Mouse (Mus musculus) heart, adult 2 months (tissue): ENCODE measurements around the gene BC048403. TPM values are rescaled to one million over a fixed set of nuclear protein-coding genes. Genes with fewer than 3 reads are reported as not detected.

Experiments used
- DNase-seq, 2 experiments: peaks; one replicate each; pipeline ENCODE4 v3.0.0; 2021
- H3K27ac ChIP-seq: fragments of 200-600 bp; 2 replicates; pipeline ENCODE4 v1.8.1; 2022
- H3K27me3 ChIP-seq: fragments of 200-500 bp; 2 replicates; pipeline ENCODE4 v1.6.1; 2012; ENCODE audit warnings: mild to moderate bottlenecking, low read length, inconsistent platforms, mixed read lengths; ENCODE audit not compliant: control insufficient read depth, insufficient read depth
- H3K36me3 ChIP-seq: fragments of 200-500 bp; 2 replicates; pipeline ENCODE4 v1.6.1; 2012; ENCODE audit warnings: low read length, inconsistent platforms; ENCODE audit not compliant: control insufficient read depth, insufficient read depth
- H3K4me1 ChIP-seq: fragments of 200-500 bp; 2 replicates; pipeline ENCODE4 v1.6.1; 2011; ENCODE audit warnings: low read length; ENCODE audit not compliant: control insufficient read depth, insufficient read depth
- H3K4me3 ChIP-seq: fragments of 200-600 bp; 2 replicates; pipeline ENCODE4 v1.8.1; 2022
- H3K79me2 ChIP-seq: fragments of 200-500 bp; replicated peaks from 2 replicates; pipeline ENCODE4 v1.6.1; 2012; ENCODE audit warnings: mild to moderate bottlenecking, inconsistent platforms, low read length, moderate library complexity, mixed read lengths; ENCODE audit not compliant: control insufficient read depth, insufficient read depth
- H3K9ac ChIP-seq: fragments of 200-500 bp; 2 replicates; pipeline ENCODE4 v1.6.1; 2012; ENCODE audit warnings: low read depth, mild to moderate bottlenecking, control low read depth, inconsistent platforms, low read length, mixed read lengths
- CTCF ChIP-seq: fragments of 200-600 bp; IDR thresholded peaks from 2 replicates; pipeline ENCODE4 v1.8.1; 2022; ENCODE audit warnings: antibody characterized with exemption, mild to moderate bottlenecking, moderate library complexity
- EP300 ChIP-seq: fragments of 200-500 bp; IDR thresholded peaks from 2 replicates; pipeline ENCODE4 v1.6.1; 2011; ENCODE audit warnings: low read depth, low read length, control low read depth; ENCODE audit not compliant: insufficient read depth
- POLR2A ChIP-seq: fragments of 200-500 bp; IDR thresholded peaks from 2 replicates; pipeline ENCODE4 v1.6.1; 2011; ENCODE audit warnings: mild to moderate bottlenecking, low read depth, low read length, control low read depth; ENCODE audit not compliant: insufficient read depth
- WGBS: fragments of 180-500 bp; shearing (Covaris S2); methylation state at CpG from one replicate; pipeline ENCODE4 v1.1.7; 2018; 5-methylcytosine and 5-hydroxymethylcytosine counted together
- intact Hi-C: fragments of 180-260 bp; cut with DNase I; formaldehyde crosslinking; loops from one replicate; pipeline ENCODE4 v1.15.1; 2025
- polyA plus RNA-seq: library from polyadenylated mRNA; depleted of rRNA; stranded (reverse); fragments of >200 nt; gene quantifications from 2 replicates; pipeline ENCODE4 v1.2.3, GENCODE M21; 2012
- total RNA-seq, 2 experiments: library from RNA; stranded (reverse); gene quantifications; 2 replicates each; pipeline ENCODE4 v1.2.3; 2021

The BC048403 gene
- total and polyA plus RNA-seq, 3 experiments: 2.0 to 2.8 (median 2.2) TPM

DNA sequence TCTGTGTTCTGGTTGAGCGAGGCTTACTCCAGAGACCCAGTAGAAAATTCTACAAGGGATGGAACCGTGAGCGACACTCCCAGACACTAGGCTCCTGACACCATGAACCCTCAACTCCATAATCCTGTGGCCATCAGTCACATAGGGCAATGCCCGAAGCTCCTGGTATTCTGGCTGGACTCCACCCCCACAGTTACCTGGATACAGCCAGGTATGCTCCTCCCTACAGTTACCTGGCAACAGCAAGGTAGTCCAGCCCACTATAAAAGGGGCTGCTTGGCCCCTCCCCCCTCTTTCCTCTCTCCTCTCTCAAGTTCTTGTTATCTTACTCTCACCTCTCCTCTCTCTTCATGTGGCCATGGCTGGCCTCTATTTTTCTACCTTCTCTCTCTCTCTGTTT lies 12.6 kb upstream of the BC048403 start:
- no peak overlapping the region for H3K4me3 ChIP-seq
- no peaks in the 10 kb centered on the region for H3K4me1 ChIP-seq
- no peak overlapping the region for H3K27ac ChIP-seq
- WGBS: 79% methylated on average over 4 of the region's 4 CpGs
- no peak for DNase-seq
- TF ChIP-seq POLR2A: no peak
- TF ChIP-seq EP300: no peak
- no peak for TF ChIP-seq CTCF
- no peaks in the 10 kb centered on the region for H3K27me3 ChIP-seq
- H3K79me2 ChIP-seq: no peaks in the 10 kb centered on the region
- no peak overlapping the region for H3K9ac ChIP-seq
- no peaks in the 10 kb centered on the region for H3K36me3 ChIP-seq
- intact Hi-C loops: no loop called here

GRCm38 (mm10) chr10:121728226-121728625 lies 11.5 kb upstream of the BC048403 start:
- Histone ChIP-seq H3K36me3 (no peaks in the 10 kb centered on the region), H3K79me2 (no peaks in the 10 kb centered on the region), H3K9ac (no peak overlapping the region), H3K27ac (no peak overlapping the region), H3K4me3 (no peak overlapping the region), H3K27me3 (no peaks in the 10 kb centered on the region), H3K4me1 (no peaks in the 10 kb centered on the region)
- 93% methylated on average over 4 of the region's 4 CpGs for WGBS
- no peak for TF ChIP-seq POLR2A
- no peak for TF ChIP-seq CTCF
- no peak for TF ChIP-seq EP300
- intact Hi-C loops: no loop called here
- no peak for DNase-seq

DNA sequence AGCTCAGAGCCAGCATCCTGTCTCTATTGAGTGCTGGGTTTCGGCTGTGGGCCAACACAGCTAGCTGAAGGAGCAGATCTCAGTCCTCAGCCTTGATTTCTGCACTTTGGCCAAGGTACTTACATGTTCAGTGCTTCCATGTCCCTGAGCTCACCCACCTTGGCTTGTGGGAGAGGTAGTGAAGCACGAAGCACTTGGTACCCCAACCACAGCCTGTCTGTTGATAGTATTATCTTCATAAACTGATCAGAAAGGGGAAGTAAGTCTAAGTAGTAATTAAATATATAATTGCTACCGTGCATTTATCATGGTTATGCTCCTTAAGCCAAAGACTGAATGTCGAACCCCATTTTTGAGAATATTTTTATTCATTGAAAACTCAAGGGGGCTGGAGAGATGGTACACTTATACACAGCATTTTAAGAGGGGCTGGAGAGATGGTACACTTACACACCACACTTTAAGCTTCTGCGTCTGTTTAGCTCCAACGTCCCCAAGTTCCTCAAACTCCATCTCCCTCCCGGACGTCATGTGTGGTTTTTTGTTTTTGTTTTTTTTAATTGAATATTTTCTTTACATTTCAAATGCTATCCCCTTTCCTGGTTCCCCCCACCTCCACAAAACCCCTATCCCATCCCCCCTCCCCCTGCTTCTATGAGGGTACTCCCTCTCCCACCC lies 8.6 kb upstream of the BC048403 start:
- H3K27ac ChIP-seq: no peak overlapping the region
- no peak for TF ChIP-seq CTCF
- no peak for TF ChIP-seq POLR2A
- no peaks in the 10 kb centered on the region for H3K4me1 ChIP-seq
- intact Hi-C loops: no loop called here
- no peak overlapping the region for H3K4me3 ChIP-seq
- H3K27me3 ChIP-seq: no peaks in the 10 kb centered on the region
- H3K9ac ChIP-seq: no peak overlapping the region
- no peak for DNase-seq
- no peaks in the 10 kb centered on the region for H3K79me2 ChIP-seq
- WGBS: 79% methylated on average over 8 of the region's 8 CpGs
- no peaks in the 10 kb centered on the region for H3K36me3 ChIP-seq

- intact Hi-C loops: no loop called here
- WGBS: 87% methylated on average over 9 of the region's 9 CpGs
- H3K9ac ChIP-seq: no peak overlapping the region
These were observed 7.2 kb upstream of the BC048403 start for GRCm38 (mm10) chr10:121732542-121732941.

GRCm38 (mm10) chr10:121737256-121737655 lies 2.5 kb upstream of the BC048403 start:
- no peaks in the 10 kb centered on the region for H3K79me2 ChIP-seq
- TF ChIP-seq CTCF (no peak), EP300 (no peak)

More at GRCm38 (mm10) chr10:121732542-121732941, 7.2 kb upstream of the BC048403 start:
- H3K36me3 ChIP-seq: no peaks in the 10 kb centered on the region
- no peaks in the 10 kb centered on the region for H3K4me1 ChIP-seq
- no peak for DNase-seq
- TF ChIP-seq EP300 (no peak), CTCF (no peak), POLR2A (no peak)
- no peaks in the 10 kb centered on the region for H3K27me3 ChIP-seq
- H3K4me3 ChIP-seq: no peak overlapping the region
- H3K27ac ChIP-seq: no peak overlapping the region
- H3K79me2 ChIP-seq: no peaks in the 10 kb centered on the region

DNA sequence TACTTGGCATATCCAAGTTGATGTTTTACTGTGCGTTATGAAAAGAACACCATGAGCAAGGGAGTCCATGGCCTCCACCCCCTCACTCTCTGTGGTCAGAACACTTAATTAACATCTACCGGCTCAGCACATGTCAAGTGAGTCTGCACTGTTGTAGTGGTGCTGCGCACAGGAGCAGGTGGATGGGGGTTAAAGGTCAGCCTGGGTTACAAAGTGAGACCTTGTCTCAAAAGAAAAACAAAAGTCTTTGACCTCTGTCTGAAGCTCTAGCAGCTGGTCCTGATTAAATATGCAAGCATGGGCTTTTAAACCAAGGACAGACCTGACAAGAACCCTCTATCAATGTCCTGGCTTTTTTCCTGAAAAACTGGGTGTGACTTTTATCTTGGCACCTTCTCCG lies 2.6 kb downstream of the BC048403 start:
- Histone ChIP-seq H3K36me3 (no peaks in the 10 kb centered on the region), H3K4me3 (no peak overlapping the region), H3K27ac (no peak overlapping the region), H3K4me1 (peaks cover 2% of the 10 kb centered on the region; the same call in 1 of the 2 replicates), H3K27me3 (no peaks in the 10 kb centered on the region), H3K9ac (no peak overlapping the region), H3K79me2 (no peaks in the 10 kb centered on the region)
- intact Hi-C loops: no loop called here
- no peak for DNase-seq
- WGBS: 77% methylated on average over 4 of the region's 4 CpGs
- TF ChIP-seq EP300 (no peak), CTCF (no peak), POLR2A (no peak)

More at GRCm38 (mm10) chr10:121737256-121737655, 2.5 kb upstream of the BC048403 start:
- Histone ChIP-seq H3K4me1 (peaks cover 2% of the 10 kb centered on the region; the same call in 1 of the 2 replicates), H3K27me3 (no peaks in the 10 kb centered on the region), H3K9ac (no peak overlapping the region), H3K4me3 (no peak overlapping the region), H3K27ac (no peak overlapping the region), H3K36me3 (no peaks in the 10 kb centered on the region)
- intact Hi-C loops: no loop called here
- WGBS: 74% methylated on average over 3 of the region's 3 CpGs
- DNase-seq: no peak
